Mouse (Mus musculus) heart, adult 2 months (tissue): ENCODE measurements around the gene Bsn.

ENCODE experiments used
- CTCF ChIP-seq: fragments of 200-600 bp; IDR thresholded peaks from 2 replicates; pipeline ENCODE4 v1.8.1; 2022; ENCODE audit warnings: antibody characterized with exemption, mild to moderate bottlenecking, moderate library complexity
- POLR2A ChIP-seq: fragments of 200-500 bp; IDR thresholded peaks from 2 replicates; pipeline ENCODE4 v1.6.1; 2011; ENCODE audit warnings: mild to moderate bottlenecking, low read depth, low read length, control low read depth; ENCODE audit not compliant: insufficient read depth

GRCm38 (mm10) chr9:108204884-108205570 is 14.8 kb upstream of the Bsn start:
- TF ChIP-seq POLR2A (no peak), CTCF (no peak)
